Mouse (Mus musculus): ENCODE results near the gene Olfr380. TPM values are rescaled to one million over a fixed set of nuclear protein-coding genes. Genes with fewer than 3 reads are reported as not detected.

Olfr380 gene
- not detected in 2 replicates for polyA plus RNA-seq (2014; fragmentation: Nextera tagmentation; extraction: Ambion mirVana)

DNA sequence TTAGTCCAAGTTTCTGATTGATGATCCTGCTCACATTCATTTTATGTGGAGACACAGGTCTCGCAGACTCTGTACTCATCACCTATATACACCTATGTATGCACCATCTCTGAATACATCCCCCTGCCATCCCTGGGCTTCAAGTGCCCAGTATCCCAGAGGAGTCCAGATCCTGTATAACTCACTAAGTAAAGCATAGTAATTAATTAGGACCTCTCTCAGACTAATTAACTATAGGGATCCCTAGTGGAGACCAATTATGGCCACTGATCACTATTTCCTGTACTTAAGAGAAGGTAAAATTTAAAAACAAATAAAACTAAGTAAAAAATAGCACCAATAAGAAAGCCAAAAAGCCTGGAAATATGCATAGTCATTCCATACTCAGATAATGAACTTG is at the start of gene Olfr380:
Gene Olfr380, minus strand, starts transcription at position 101 of the 400 bp plus-strand sequence.
- Histone ChIP-seq H3K4me2 (ENCODE audit: low read depth, low read length) (no peak within 1 kb of the TSS), H3K36me3 (ENCODE audit: control insufficient read depth, insufficient read depth, low read length) (no peaks in the 10 kb centered on the region), H3K4me1 (ENCODE audit: control insufficient read depth, insufficient read depth, low read length) (no peaks in the 10 kb centered on the region), H3K9me3 (ENCODE audit: control insufficient read depth, low read length) (no peaks in the 10 kb centered on the region), H3K27me3 (ENCODE audit: control insufficient read depth, insufficient read depth, low read length) (no peaks in the 10 kb centered on the region), H3K27ac (ENCODE audit: low read depth, low read length) (no peak within 1 kb of the TSS), H3K4me3 (ENCODE audit: low read depth, low read length) (no peak within 1 kb of the TSS), H3K9ac (replicated peaks; ENCODE audit: low read depth, low read length) (no peak within 1 kb of the TSS)
- ATAC-seq (ENCODE audit: low read depth), result no peak
- 94% methylated on average over 1 of the region's 1 CpGs for WGBS

DNA sequence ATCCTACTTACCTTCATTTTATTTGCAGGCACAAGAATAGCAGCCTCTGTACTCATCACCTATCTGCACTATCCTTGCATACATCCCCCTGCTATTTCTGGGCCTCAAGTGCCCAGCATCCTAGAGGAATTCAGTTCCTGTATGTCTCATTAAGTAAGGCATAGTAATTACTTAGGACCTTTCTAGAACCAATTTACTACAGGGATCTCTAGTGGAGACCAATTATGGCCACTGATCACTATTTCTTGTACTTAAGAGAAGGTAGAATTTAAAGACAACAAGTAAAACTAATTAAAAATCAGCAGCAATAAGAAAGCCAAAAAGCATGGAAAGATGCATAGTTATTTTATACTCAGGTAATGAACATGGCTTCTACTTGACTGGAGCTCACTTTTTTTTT is 34.2 kb upstream of the Olfr380 start, which contains the start of gene Olfr381:
Gene Olfr381, minus strand, starts transcription at position 101 of the 400 bp plus-strand sequence.
- ATAC-seq (ENCODE audit: low read depth), result no peak
- no peak within 1 kb of the TSS for H3K27ac ChIP-seq (ENCODE audit: low read depth, low read length)
- H3K9ac ChIP-seq (replicated peaks; ENCODE audit: low read depth, low read length), result no peak within 1 kb of the TSS
- no peaks in the 10 kb centered on the region for H3K4me1 ChIP-seq (ENCODE audit: control insufficient read depth, insufficient read depth, low read length)
- no peak within 1 kb of the TSS for H3K4me2 ChIP-seq (ENCODE audit: low read depth, low read length)
- H3K27me3 ChIP-seq (ENCODE audit: control insufficient read depth, insufficient read depth, low read length), result no peaks in the 10 kb centered on the region
- H3K9me3 ChIP-seq (ENCODE audit: control insufficient read depth, low read length), result 0 out of 2 replicates have a peak, but pooled peaks cover 3% of the 10 kb centered on the region
- no peak within 1 kb of the TSS for H3K4me3 ChIP-seq (ENCODE audit: low read depth, low read length)
- H3K36me3 ChIP-seq (ENCODE audit: control insufficient read depth, insufficient read depth, low read length), result no peaks in the 10 kb centered on the region

DNA sequence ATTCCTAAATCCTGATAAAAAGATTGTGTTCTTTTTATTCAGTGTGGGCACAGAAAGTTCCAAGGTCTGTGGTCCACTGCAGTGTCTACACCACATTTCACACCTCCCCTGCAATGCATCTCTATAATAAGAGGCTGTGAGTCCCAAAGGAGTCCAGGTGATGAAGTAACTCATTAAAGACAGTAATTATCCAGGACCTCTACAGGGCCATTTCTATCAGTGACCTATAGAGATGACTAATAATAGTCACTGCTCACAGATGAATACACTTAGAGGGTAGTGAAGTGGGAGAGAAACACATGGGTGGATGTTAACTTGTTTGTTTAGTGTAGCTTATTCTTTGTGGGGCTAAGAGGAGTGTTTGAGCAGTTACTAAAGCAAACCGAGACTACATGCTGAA is 28.9 kb downstream of the Olfr380 start, which contains the start of gene Olfr378:
Gene Olfr378, minus strand, starts transcription at position 101 of the 400 bp plus-strand sequence.
- Histone ChIP-seq H3K9ac (replicated peaks; ENCODE audit: low read depth, low read length) (no peak within 1 kb of the TSS), H3K27ac (ENCODE audit: low read depth, low read length) (no peak within 1 kb of the TSS), H3K36me3 (ENCODE audit: control insufficient read depth, insufficient read depth, low read length) (no peaks in the 10 kb centered on the region), H3K4me3 (ENCODE audit: low read depth, low read length) (no peak within 1 kb of the TSS), H3K27me3 (ENCODE audit: control insufficient read depth, insufficient read depth, low read length) (no peaks in the 10 kb centered on the region), H3K4me1 (ENCODE audit: control insufficient read depth, insufficient read depth, low read length) (no peaks in the 10 kb centered on the region), H3K4me2 (ENCODE audit: low read depth, low read length) (no peak within 1 kb of the TSS), H3K9me3 (ENCODE audit: control insufficient read depth, low read length) (no peaks in the 10 kb centered on the region)
- WGBS, result 100% methylated on average over 1 of the region's 1 CpGs
- ATAC-seq (ENCODE audit: low read depth), result no peak

Other genes starting within 250 kb of the Olfr380 start
- gene Trpv1, start 223.2 kb downstream of the Olfr380 start, polyA plus RNA-seq (2014; fragmentation: Nextera tagmentation; extraction: Ambion mirVana), result 5.1 TPM in 1 of 2 replicates, not detected in the other
- 0.32 and 0.36 TPM in 2 replicates for gene Trpv3, start 190.1 kb downstream of the Olfr380 start, polyA plus RNA-seq (2014; fragmentation: Nextera tagmentation; extraction: Ambion mirVana)
- 2.5 and 3.3 TPM in 2 replicates for gene Aspa, start 127.9 kb downstream of the Olfr380 start, polyA plus RNA-seq (2014; fragmentation: Nextera tagmentation; extraction: Ambion mirVana)
- not detected in 2 replicates for gene Gm49340, start 127.8 kb downstream of the Olfr380 start, polyA plus RNA-seq (2014; fragmentation: Nextera tagmentation; extraction: Ambion mirVana)
- not detected in 2 replicates for gene Spata22, start 127.8 kb downstream of the Olfr380 start, polyA plus RNA-seq (2014; fragmentation: Nextera tagmentation; extraction: Ambion mirVana)
- not detected in 2 replicates for gene Olfr20, start 106.7 kb downstream of the Olfr380 start, polyA plus RNA-seq (2014; fragmentation: Nextera tagmentation; extraction: Ambion mirVana)
- gene Olfr376, start 86.3 kb downstream of the Olfr380 start, polyA plus RNA-seq (2014; fragmentation: Nextera tagmentation; extraction: Ambion mirVana), result not detected in 2 replicates
- not detected in 2 replicates for gene Olfr1, start 57.9 kb downstream of the Olfr380 start, polyA plus RNA-seq (2014; fragmentation: Nextera tagmentation; extraction: Ambion mirVana)
- gene Olfr378, start 29.0 kb downstream of the Olfr380 start, polyA plus RNA-seq (2014; fragmentation: Nextera tagmentation; extraction: Ambion mirVana), result not detected in 2 replicates
- not detected in 2 replicates for gene Olfr381, start 34.1 kb upstream of the Olfr380 start, polyA plus RNA-seq (2014; fragmentation: Nextera tagmentation; extraction: Ambion mirVana)
- gene Olfr382, start 59.7 kb upstream of the Olfr380 start, polyA plus RNA-seq (2014; fragmentation: Nextera tagmentation; extraction: Ambion mirVana), result not detected in 2 replicates
- not detected in 2 replicates for gene Olfr385, start 135.5 kb upstream of the Olfr380 start, polyA plus RNA-seq (2014; fragmentation: Nextera tagmentation; extraction: Ambion mirVana)
- not detected in 2 replicates for gene Olfr384, start 141.1 kb upstream of the Olfr380 start, polyA plus RNA-seq (2014; fragmentation: Nextera tagmentation; extraction: Ambion mirVana)
- gene Zfp735, start 231.3 kb upstream of the Olfr380 start, polyA plus RNA-seq (2014; fragmentation: Nextera tagmentation; extraction: Ambion mirVana), result not detected in 2 replicates